In genomic region chr2:58599639-58600038, GRCm38 (mm10) we compare ENCODE assay signal across 15 mouse cellular contexts. TPM values are rescaled to one million over a fixed set of nuclear protein-coding genes. Genes with fewer than 3 reads are reported as not detected.
"Had no signal": no experiment of that assay in that cellular context is flagged by ENCODE, and none has a peak within 500 bp of the region (broad histone marks: within the 10 kb centered on the region; RNA-seq: fewer than 3 reads in every experiment).

No protein-coding gene starts in this region.

- ATAC-seq: midbrain, embryonic 16.5 days had no signal

- DNase-seq: lung, adult 18-20 months; lung, embryonic 14.5 days; lung, postnatal 10 days; lung, postnatal 4 days; midbrain, embryonic 14.5 days; retina, postnatal 1 day; right cerebral cortex, adult 18-20 months; right cerebral cortex, postnatal 25 days; right cerebral cortex, postnatal 4 days; spleen, adult 18-20 months; thymus, adult 2 months; thymus, postnatal 25 days; thymus, postnatal 4 days had no signal

RNA-seq across cellular contexts. Expression of gene Upp2, which starts 32.5 kb away (rescaled TPM):
- total RNA-seq: megakaryocyte-erythroid progenitor cell, adult 5-6 weeks had no signal
